Mouse (Mus musculus) C2C12 (cell line): ENCODE measurements at regions not wholly inside any gene's neighbourhood (a gene's known extent, or its start where the extent isn't known, plus 50 kb on each side); places are given as distances from the start of the nearest gene placed in this dataset.

Experiments
- H3K27me3 ChIP-seq: one replicate; pipeline ENCODE4 v1.6.1; 2011; ENCODE audit not compliant: control insufficient read depth, insufficient read depth, insufficient read length
- H3K36me3 ChIP-seq: one replicate; pipeline ENCODE4 v1.6.1; 2011; ENCODE audit not compliant: control insufficient read depth, insufficient read depth
- H3K4me3 ChIP-seq: one replicate; pipeline ENCODE4 v1.5.1; 2011; ENCODE audit warnings: mild to moderate bottlenecking, control low read depth; ENCODE audit not compliant: poor library complexity, insufficient read depth, severe bottlenecking
- H3K79me2 ChIP-seq: one replicate; pipeline ENCODE4 v1.6.1; 2011; ENCODE audit not compliant: control insufficient read depth, insufficient read depth
- H3K79me3 ChIP-seq: one replicate; pipeline ENCODE4 v1.6.1; 2011; ENCODE audit warnings: low read depth, control low read depth
- H3ac ChIP-seq: one replicate; pipeline ENCODE3; 2011; ENCODE audit warnings: low read depth; ENCODE audit not compliant: control insufficient read depth, insufficient read length
- CEBPB ChIP-seq: IDR thresholded peaks from one replicate; pipeline ENCODE4 v1.6.1; 2011; ENCODE audit warnings: low read depth, mild to moderate bottlenecking, control low read depth, moderate library complexity
- CTCF ChIP-seq: IDR thresholded peaks from one replicate; pipeline ENCODE4 v1.5.1; 2011; ENCODE audit not compliant: control insufficient read depth, insufficient read depth, insufficient read length
- FOSL1 ChIP-seq: IDR thresholded peaks from one replicate; pipeline ENCODE4 v1.8.0; 2011; ENCODE audit warnings: mild to moderate bottlenecking, low read length; ENCODE audit not compliant: poor library complexity, insufficient read depth, severe bottlenecking
- MAX ChIP-seq: IDR thresholded peaks from one replicate; pipeline ENCODE4 v1.6.1; 2011; ENCODE audit warnings: mild to moderate bottlenecking, control low read depth
- MYOD1 ChIP-seq: IDR thresholded peaks from one replicate; pipeline ENCODE4 v1.6.1; 2011; ENCODE audit warnings: low read depth; ENCODE audit not compliant: control insufficient read depth, insufficient read length
- MYOG ChIP-seq: IDR thresholded peaks from one replicate; pipeline ENCODE4 v1.6.1; 2011; ENCODE audit not compliant: control insufficient read depth, insufficient read length; ENCODE audit errors: extremely low read depth
- USF1 ChIP-seq: IDR thresholded peaks from one replicate; pipeline ENCODE4 v1.6.1; 2011; ENCODE audit warnings: low read depth, mild to moderate bottlenecking, control low read depth, moderate library complexity

- TF ChIP-seq USF1 (no peak), FOSL1 (no peak), CTCF (no peak), CEBPB (no peak), MYOG (no peak), MYOD1 (no peak), MAX (no peak)
- H3K36me3 ChIP-seq = no peaks in the 10 kb centered on the region
- no peaks in the 10 kb centered on the region for H3K79me2 ChIP-seq
- H3K79me3 ChIP-seq = no peaks in the 10 kb centered on the region
- H3K4me3 ChIP-seq = no peak overlapping the region
- H3K27me3 ChIP-seq = no peaks in the 10 kb centered on the region
- no peak overlapping the region for H3ac ChIP-seq
Measured at GRCm38 (mm10) chr1:39086273-39086672, 100.9 kb downstream of the Pdcl3 start.

- Histone ChIP-seq H3K79me2 (no peaks in the 10 kb centered on the region), H3K27me3 (no peaks in the 10 kb centered on the region), H3ac (no peak overlapping the region), H3K36me3 (no peaks in the 10 kb centered on the region), H3K4me3 (no peak overlapping the region), H3K79me3 (no peaks in the 10 kb centered on the region)
- TF ChIP-seq FOSL1 (no peak), MYOD1 (no peak), CTCF (no peak), CEBPB (no peak), MAX (no peak), USF1 (no peak), MYOG (no peak)
Measured at GRCm38 (mm10) chr1:39089875-39090274, 103.7 kb upstream of the Npas2 start.

GRCm38 (mm10) chr1:39091121-39091520 is 102.4 kb upstream of the Npas2 start:
- H3K27me3 ChIP-seq = no peaks in the 10 kb centered on the region
- no peak overlapping the region for H3K4me3 ChIP-seq
- no peak overlapping the region for H3ac ChIP-seq
- H3K79me3 ChIP-seq = no peaks in the 10 kb centered on the region
- TF ChIP-seq CEBPB (no peak), MAX (no peak), CTCF (no peak), MYOD1 (no peak), FOSL1 (no peak), USF1 (no peak), MYOG (no peak)
- no peaks in the 10 kb centered on the region for H3K79me2 ChIP-seq
- H3K36me3 ChIP-seq = no peaks in the 10 kb centered on the region

- Histone ChIP-seq H3K27me3 (no peaks in the 10 kb centered on the region), H3K4me3 (no peak overlapping the region), H3K79me3 (no peaks in the 10 kb centered on the region), H3K79me2 (no peaks in the 10 kb centered on the region), H3K36me3 (no peaks in the 10 kb centered on the region), H3ac (no peak overlapping the region)
- TF ChIP-seq MYOG (no peak), CEBPB (no peak), USF1 (no peak), CTCF (no peak)
Measured at GRCm38 (mm10) chr1:39091638-39092037, 101.9 kb upstream of the Npas2 start.

- no peak for TF ChIP-seq MYOD1
- TF ChIP-seq MAX = no peak
- TF ChIP-seq MYOG = no peak
- Histone ChIP-seq H3K79me3 (no peaks in the 10 kb centered on the region), H3K79me2 (no peaks in the 10 kb centered on the region), H3K27me3 (no peaks in the 10 kb centered on the region), H3K36me3 (no peaks in the 10 kb centered on the region), H3K4me3 (no peak overlapping the region), H3ac (no peak overlapping the region)
Measured at GRCm38 (mm10) chr1:39093291-39093690, 100.2 kb upstream of the Npas2 start.

- Histone ChIP-seq H3K79me2 (no peaks in the 10 kb centered on the region), H3K36me3 (no peaks in the 10 kb centered on the region), H3K4me3 (no peak overlapping the region), H3ac (no peak overlapping the region), H3K79me3 (no peaks in the 10 kb centered on the region), H3K27me3 (no peaks in the 10 kb centered on the region)
- TF ChIP-seq CEBPB = no peak
- TF ChIP-seq CTCF = no peak
- no peak for TF ChIP-seq MAX
- TF ChIP-seq FOSL1 = no peak
- no peak for TF ChIP-seq MYOD1
- no peak for TF ChIP-seq MYOG
- TF ChIP-seq USF1 = no peak
Measured at GRCm38 (mm10) chr1:39094001-39094400, 99.5 kb upstream of the Npas2 start.

GRCm38 (mm10) chr1:39095901-39096300 is 97.6 kb upstream of the Npas2 start:
- Histone ChIP-seq H3K79me2 (no peaks in the 10 kb centered on the region), H3ac (no peak overlapping the region), H3K36me3 (no peaks in the 10 kb centered on the region), H3K4me3 (no peak overlapping the region), H3K79me3 (no peaks in the 10 kb centered on the region), H3K27me3 (no peaks in the 10 kb centered on the region)
- TF ChIP-seq FOSL1 = no peak
